Mouse (Mus musculus) intestine, embryonic 16.5 days (tissue): Measurements from ENCODE around the gene Dok4. TPM values are rescaled to one million over a fixed set of nuclear protein-coding genes. Genes with fewer than 3 reads are reported as not detected.
A peak's percentile ranks its signal among the peaks of the same experiment; 100 is the strongest.
"Not testable (repeated sequence)": the region's sequence is repeated elsewhere in the genome, so short reads cannot be mapped to it uniquely, and the experiment has no call there.

ENCODE experiments used
- ATAC-seq: fragments of 200-750 bp; cut with Nextera tagmentation; 2 replicates; pipeline ENCODE4 v1.8.0; 2017; ENCODE audit warnings: moderate TSS enrichment, moderate library complexity
- H3K27ac ChIP-seq: fragments of 300-500 bp; sonication (generic); 2 replicates; pipeline ENCODE4 v1.5.1; 2014; ENCODE audit warnings: mild to moderate bottlenecking, low read length
- H3K27me3 ChIP-seq: fragments of 300-500 bp; sonication (generic); replicated peaks from 2 replicates; pipeline ENCODE4 v1.6.1; 2014; ENCODE audit warnings: low read length, control low read depth, mixed read lengths; ENCODE audit not compliant: control insufficient read depth, insufficient read depth
- H3K36me3 ChIP-seq: fragments of 300-500 bp; sonication (generic); 2 replicates; pipeline ENCODE4 v1.6.1; 2014; ENCODE audit warnings: low read length, control low read depth; ENCODE audit not compliant: control insufficient read depth, insufficient read depth
- H3K4me1 ChIP-seq: fragments of 300-500 bp; sonication (generic); 2 replicates; pipeline ENCODE4 v1.6.1; 2014; ENCODE audit warnings: low read length, control low read depth, mixed read lengths; ENCODE audit not compliant: control insufficient read depth, insufficient read depth
- H3K4me2 ChIP-seq: fragments of 300-500 bp; sonication (generic); 2 replicates; pipeline ENCODE4 v1.6.1; 2014; ENCODE audit warnings: low read depth, low read length, control low read depth
- H3K4me3 ChIP-seq: fragments of 300-500 bp; sonication (generic); 2 replicates; pipeline ENCODE4 v1.5.1; 2014; ENCODE audit warnings: mild to moderate bottlenecking, low read length
- H3K9ac ChIP-seq: fragments of 300-500 bp; sonication (generic); 2 replicates; pipeline ENCODE4 v1.6.1; 2014; ENCODE audit warnings: low read depth, low read length
- H3K9me3 ChIP-seq: fragments of 300-500 bp; sonication (generic); 2 replicates; pipeline ENCODE4 v1.6.1; 2016; ENCODE audit warnings: low read length, control low read depth; ENCODE audit not compliant: control insufficient read depth
- WGBS: fragments of 180-500 bp; shearing (Covaris S2); extraction: QIAGEN DNeasy Blood & Tissue Kit; methylation state at CpG from one replicate; pipeline ENCODE4 v1.1.7; 2014; 5-methylcytosine and 5-hydroxymethylcytosine counted together
- polyA plus RNA-seq: library from polyadenylated mRNA; unstranded; fragments of >200 nt; fragmentation: Nextera tagmentation; extraction: Ambion mirVana; gene quantifications from 2 replicates; pipeline ENCODE4 v1.2.1, GENCODE M21; 2015

Dok4 gene
- polyA plus RNA-seq, 1 experiment from 2014 or later = 49.6 TPM

GRCm38 (mm10) chr8:94837662-94838574, 38.2 kb downstream of the Dok4 start, which contains the start of the genes Coq9 and Ciapin1:
Gene Coq9 (plus strand): TSS chr8:94838321.
Gene Ciapin1 (minus strand): TSS chr8:94838358.
- Histone ChIP-seq H3K4me1 (peaks cover 11% of the 10 kb centered on the region), H3K9ac (peak within 1 kb of the TSS; percentile 99), H3K4me2 (peak within 1 kb of the TSS; percentile 76), H3K36me3 (no peaks in the 10 kb centered on the region), H3K27me3 (no peaks in the 10 kb centered on the region), H3K9me3 (no peaks in the 10 kb centered on the region), H3K27ac (peak within 1 kb of the TSS; percentile 97), H3K4me3 (peak within 1 kb of the TSS; percentile 100)
- under 1% methylated on average over 82 of the region's 82 CpGs for WGBS
- peak; percentile 97 for ATAC-seq

DNA sequence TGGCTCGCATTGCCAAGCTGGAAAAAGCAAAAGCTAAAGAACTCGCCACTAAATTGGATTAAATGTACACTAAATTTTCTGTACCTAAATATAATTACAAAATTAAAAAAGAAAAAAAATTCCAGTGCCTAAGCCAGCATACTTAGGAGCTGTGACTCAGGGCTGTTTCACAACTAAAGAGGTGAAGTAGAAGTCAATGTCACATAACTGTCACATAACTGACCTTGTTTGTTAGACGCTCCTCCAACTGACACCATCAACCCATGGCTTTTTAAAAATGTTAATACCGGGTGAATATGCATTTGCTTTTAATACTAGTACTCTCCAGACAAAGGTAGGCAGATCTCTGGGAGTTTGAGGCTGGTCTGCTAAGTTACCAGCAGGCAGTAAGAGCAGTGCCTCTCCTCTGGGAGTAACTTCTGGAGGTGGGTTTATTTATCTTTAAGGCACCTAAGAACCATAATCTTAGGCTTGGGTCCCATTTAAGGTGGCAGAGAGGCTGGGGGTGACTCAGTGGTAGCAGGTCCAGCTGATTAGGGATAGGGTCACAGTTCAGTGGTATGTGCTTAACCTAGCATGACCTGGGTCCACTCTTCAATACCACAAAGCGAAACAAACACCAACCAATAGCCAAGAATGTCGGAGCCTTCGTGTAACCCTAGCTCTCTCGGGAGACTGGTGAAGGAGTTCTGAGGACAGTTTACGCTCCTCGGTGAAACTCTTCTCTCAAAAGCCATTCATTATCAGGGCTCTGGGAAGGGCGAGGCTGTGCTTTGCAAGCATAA, 39.5 kb downstream of the Dok4 start:
- no peaks in the 10 kb centered on the region for H3K27me3 ChIP-seq
- ATAC-seq = no peak
- H3K9me3 ChIP-seq = no peaks in the 10 kb centered on the region
- peaks cover 2% of the 10 kb centered on the region; the same call in 1 of the 2 replicates for H3K36me3 ChIP-seq
- H3K27ac ChIP-seq = no peak overlapping the region
- H3K4me3 ChIP-seq = peak overlapping the region; percentile 100
- peaks cover 11% of the 10 kb centered on the region for H3K4me1 ChIP-seq
- peak overlapping the region; percentile 99 for H3K9ac ChIP-seq
- WGBS = 59% methylated on average over 11 of the region's 11 CpGs
- H3K4me2 ChIP-seq = peak overlapping the region; percentile 76

DNA sequence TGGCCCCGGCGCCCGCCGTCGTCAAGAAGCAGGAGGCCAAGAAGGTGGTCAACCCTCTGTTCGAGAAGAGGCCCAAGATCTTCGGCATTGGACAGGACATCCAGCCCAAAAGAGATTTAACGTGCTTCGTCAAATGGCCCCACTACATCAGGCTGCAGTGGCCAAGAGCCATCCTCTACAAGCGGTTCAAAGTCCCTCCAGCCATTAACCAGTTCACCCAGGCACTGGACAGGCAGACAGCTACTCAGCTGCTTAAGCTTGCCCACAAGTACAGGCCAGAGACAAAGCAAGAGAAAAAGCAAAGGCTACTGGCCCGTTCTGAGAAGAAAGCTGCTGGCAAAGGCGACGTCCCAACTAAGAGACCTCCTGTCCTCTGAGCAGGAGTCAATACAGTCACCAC, 40.4 kb downstream of the Dok4 start:
- ATAC-seq, H3K9me3 ChIP-seq, H3K36me3 ChIP-seq, H3K27me3 ChIP-seq, H3K27ac ChIP-seq, H3K4me3 ChIP-seq, H3K9ac ChIP-seq, H3K4me2 ChIP-seq: not testable (repeated sequence)
- whole genome bisulfite sequencing = 95% methylated on average over 13 of the region's 13 CpGs
- peaks cover 11% of the 10 kb centered on the region for H3K4me1 ChIP-seq

DNA sequence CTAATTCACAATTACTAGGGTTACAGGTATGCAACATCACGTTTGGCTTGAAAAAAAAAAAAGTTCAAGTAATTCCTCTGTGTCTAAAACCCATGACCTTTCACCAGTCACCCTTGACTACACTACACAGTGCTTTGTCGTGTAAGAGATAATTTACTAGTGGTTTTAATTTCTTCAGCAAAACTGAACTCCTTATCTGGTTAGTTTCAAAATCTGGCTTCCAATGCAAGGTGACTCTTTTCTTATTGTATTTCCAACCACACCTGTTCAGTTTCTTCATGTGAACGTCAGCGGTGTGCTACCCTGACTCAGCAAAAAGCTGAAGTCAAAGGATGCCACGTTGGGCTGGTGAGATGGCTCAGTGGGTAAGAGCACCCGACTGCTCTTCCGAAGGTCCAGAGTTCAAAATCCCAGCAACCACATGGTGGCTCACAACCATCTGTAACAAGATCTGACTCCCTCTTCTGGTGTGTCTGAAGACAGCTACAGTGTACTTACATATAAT, 42.2 kb downstream of the Dok4 start:
- H3K9me3 ChIP-seq, H3K9ac ChIP-seq, ATAC-seq, H3K4me1 ChIP-seq, H3K27ac ChIP-seq, H3K27me3 ChIP-seq, H3K4me2 ChIP-seq, H3K4me3 ChIP-seq: not testable (repeated sequence)
- 68% methylated on average over 7 of the region's 7 CpGs for WGBS
- H3K36me3 ChIP-seq = peaks cover 13% of the 10 kb centered on the region

DNA sequence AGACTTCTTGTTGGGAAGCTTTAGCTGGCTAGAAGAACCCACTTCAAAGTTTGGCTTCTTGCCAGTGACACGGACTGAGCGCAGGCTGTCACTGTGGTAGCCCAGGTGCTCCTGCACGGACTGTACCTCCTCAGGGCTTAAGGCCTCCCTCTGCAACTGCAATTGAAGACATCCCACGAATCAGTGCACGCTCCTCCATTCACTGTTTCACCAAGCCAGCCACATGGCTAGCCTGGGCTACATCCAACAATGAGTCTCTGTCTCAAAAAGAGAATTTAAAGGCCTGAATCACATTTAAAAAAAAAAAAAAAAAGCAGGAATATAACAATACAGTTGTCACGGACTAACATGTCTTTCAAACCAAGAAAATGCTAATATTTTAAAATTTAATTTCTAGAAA, 47.8 kb downstream of the Dok4 start:
- Histone ChIP-seq H3K9ac (no peak overlapping the region), H3K27me3 (no peaks in the 10 kb centered on the region), H3K4me3 (no peak overlapping the region), H3K9me3 (no peaks in the 10 kb centered on the region; the same call in 1 of the 2 replicates), H3K27ac (no peak overlapping the region), H3K36me3 (peaks cover 20% of the 10 kb centered on the region), H3K4me1 (no peaks in the 10 kb centered on the region), H3K4me2 (no peak overlapping the region)
- WGBS = 85% methylated on average over 6 of the region's 6 CpGs
- no peak for ATAC-seq

GRCm38 (mm10) chr8:94826210-94826609, 49.9 kb downstream of the Dok4 start:
- ATAC-seq = no peak
- H3K36me3 ChIP-seq = peaks cover 14% of the 10 kb centered on the region
- 95% methylated on average over 5 of the region's 5 CpGs for WGBS

GRCm38 (mm10) chr8:94825170-94825569, 51.0 kb downstream of the Dok4 start:
- Histone ChIP-seq H3K27me3 (no peaks in the 10 kb centered on the region), H3K4me3 (no peak overlapping the region), H3K36me3 (peaks cover 11% of the 10 kb centered on the region), H3K4me2 (no peak overlapping the region), H3K4me1 (no peaks in the 10 kb centered on the region), H3K27ac (no peak overlapping the region), H3K9me3 (no peaks in the 10 kb centered on the region), H3K9ac (no peak overlapping the region)
- ATAC-seq = no peak
- 86% methylated on average over 6 of the region's 6 CpGs for WGBS

More at GRCm38 (mm10) chr8:94826210-94826609, 49.9 kb downstream of the Dok4 start:
- Histone ChIP-seq H3K9me3 (no peaks in the 10 kb centered on the region; the same call in 1 of the 2 replicates), H3K27ac (no peak overlapping the region), H3K4me3 (no peak overlapping the region), H3K9ac (no peak overlapping the region), H3K27me3 (no peaks in the 10 kb centered on the region), H3K4me1 (no peaks in the 10 kb centered on the region), H3K4me2 (no peak overlapping the region)

- 77% methylated on average over 23 of the region's 23 CpGs for WGBS
- Histone ChIP-seq H3K4me2 (no peak overlapping the region), H3K4me1 (no peaks in the 10 kb centered on the region)
Observed at GRCm38 (mm10) chr8:94822637-94823560, 53.2 kb downstream of the Dok4 start.

More at GRCm38 (mm10) chr8:94822637-94823560, 53.2 kb downstream of the Dok4 start:
- Histone ChIP-seq H3K4me3 (no peak overlapping the region), H3K9me3 (no peaks in the 10 kb centered on the region), H3K9ac (no peak overlapping the region), H3K27ac (no peak overlapping the region), H3K27me3 (no peaks in the 10 kb centered on the region), H3K36me3 (peaks cover 3% of the 10 kb centered on the region; the same call in 1 of the 2 replicates)
- ATAC-seq = peak; percentile 80
